Mouse (Mus musculus) small intestine, adult 2 months (tissue): ENCODE data around the gene Olfr466. TPM values are rescaled to one million over a fixed set of nuclear protein-coding genes. Genes with fewer than 3 reads are reported as not detected.
A peak's percentile ranks its signal among the peaks of the same experiment; 100 is the strongest.

Experiments used
- H3K27ac ChIP-seq: fragments of 200-500 bp; 2 replicates; pipeline ENCODE4 v1.5.1; 2012; ENCODE audit warnings: low read depth, low read length, control low read depth, inconsistent platforms; ENCODE audit not compliant: insufficient read depth
- H3K27me3 ChIP-seq: fragments of 200-500 bp; 2 replicates; pipeline ENCODE4 v1.6.1; 2012; ENCODE audit warnings: mild to moderate bottlenecking, moderate library complexity, low read length, inconsistent platforms; ENCODE audit not compliant: control insufficient read depth, insufficient read depth
- H3K36me3 ChIP-seq: fragments of 200-500 bp; 2 replicates; pipeline ENCODE4 v1.6.1; 2012; ENCODE audit warnings: mild to moderate bottlenecking, low read length, control low read depth, inconsistent platforms; ENCODE audit not compliant: control insufficient read depth, insufficient read depth
- H3K4me1 ChIP-seq: fragments of 200-500 bp; 2 replicates; pipeline ENCODE4 v1.6.1; 2012; ENCODE audit warnings: low read length, inconsistent platforms, mixed read lengths; ENCODE audit not compliant: control insufficient read depth, insufficient read depth, insufficient read length
- H3K4me3 ChIP-seq: fragments of 200-500 bp; 2 replicates; pipeline ENCODE4 v1.5.1; 2012; ENCODE audit warnings: low read depth, mild to moderate bottlenecking, control low read depth, inconsistent platforms, low read length, moderate library complexity
- CTCF ChIP-seq: fragments of 200-500 bp; IDR thresholded peaks from 2 replicates; pipeline ENCODE4 v1.5.1; 2012; ENCODE audit warnings: low read depth, mild to moderate bottlenecking, control low read depth, inconsistent platforms, low read length, moderate library complexity, mixed read lengths; ENCODE audit not compliant: insufficient replicate concordance, insufficient read length; ENCODE audit errors: extremely low read depth
- POLR2A ChIP-seq: fragments of 200-500 bp; IDR thresholded peaks from 2 replicates; pipeline ENCODE4 v1.6.1; 2012; ENCODE audit warnings: low read depth, mild to moderate bottlenecking, control low read depth, inconsistent platforms, low read length, moderate library complexity
- WGBS: fragments of 180-500 bp; shearing (Covaris S2); methylation state at CpG from one replicate; pipeline ENCODE4 v1.1.7; 2018; 5-methylcytosine and 5-hydroxymethylcytosine counted together
- polyA plus RNA-seq: library from polyadenylated mRNA; depleted of rRNA; stranded (reverse); fragments of >200 nt; gene quantifications from 2 replicates; pipeline ENCODE4 v1.2.3, GENCODE M21; 2012; rRNA removed

Gene Olfr466
- polyA plus RNA-seq, result not detected in 2 replicates

DNA sequence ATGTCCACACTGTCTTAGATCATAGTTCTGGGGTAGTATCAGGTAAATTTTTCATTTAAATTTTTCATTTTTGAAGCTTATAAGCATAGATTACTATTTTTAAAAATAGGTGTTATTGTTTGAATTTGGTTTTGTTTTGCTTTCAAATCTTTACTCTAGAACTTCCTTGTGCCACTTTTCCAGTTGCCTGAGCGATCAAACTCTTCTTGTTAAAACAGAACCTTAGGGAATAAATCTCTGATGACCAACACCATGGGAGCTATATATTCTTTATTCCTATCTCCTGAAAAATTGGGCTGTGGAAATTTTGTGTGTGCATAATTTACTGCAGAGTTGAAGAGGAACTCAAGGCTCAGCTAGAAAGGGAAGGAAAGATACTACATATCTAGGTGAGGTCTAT, at the start of gene Olfr466:
Olfr466 (plus strand) TSS at position 301 of the 400 bp plus-strand sequence.
- H3K27ac ChIP-seq, result no peak within 1 kb of the TSS
- H3K4me1 ChIP-seq, result no peaks in the 10 kb centered on the region
- no peaks in the 10 kb centered on the region for H3K36me3 ChIP-seq
- TF ChIP-seq CTCF (no peak), POLR2A (no peak)
- WGBS, result 75% methylated on average over 1 of the region's 1 CpGs
- no peak within 1 kb of the TSS for H3K4me3 ChIP-seq
- H3K27me3 ChIP-seq, result no peaks in the 10 kb centered on the region

GRCm38 (mm10) chr13:65100678-65101077, 49.4 kb upstream of the Olfr466 start:
- 93% methylated on average over 9 of the region's 9 CpGs for WGBS
- Histone ChIP-seq H3K4me1 (no peaks in the 10 kb centered on the region), H3K27ac (no peak overlapping the region), H3K27me3 (no peaks in the 10 kb centered on the region), H3K4me3 (no peak overlapping the region), H3K36me3 (no peaks in the 10 kb centered on the region)
- TF ChIP-seq CTCF, result no peak
- no peak for TF ChIP-seq POLR2A

- H3K4me3 ChIP-seq, result no peak overlapping the region
- no peaks in the 10 kb centered on the region for H3K4me1 ChIP-seq
- no peaks in the 10 kb centered on the region for H3K27me3 ChIP-seq
- H3K27ac ChIP-seq, result no peak overlapping the region
- H3K36me3 ChIP-seq, result no peaks in the 10 kb centered on the region
- TF ChIP-seq POLR2A, result no peak
- no peak for TF ChIP-seq CTCF
- whole genome bisulfite sequencing, result 82% methylated on average over 3 of the region's 3 CpGs
Measured at GRCm38 (mm10) chr13:65101232-65101631, 48.8 kb upstream of the Olfr466 start.

DNA sequence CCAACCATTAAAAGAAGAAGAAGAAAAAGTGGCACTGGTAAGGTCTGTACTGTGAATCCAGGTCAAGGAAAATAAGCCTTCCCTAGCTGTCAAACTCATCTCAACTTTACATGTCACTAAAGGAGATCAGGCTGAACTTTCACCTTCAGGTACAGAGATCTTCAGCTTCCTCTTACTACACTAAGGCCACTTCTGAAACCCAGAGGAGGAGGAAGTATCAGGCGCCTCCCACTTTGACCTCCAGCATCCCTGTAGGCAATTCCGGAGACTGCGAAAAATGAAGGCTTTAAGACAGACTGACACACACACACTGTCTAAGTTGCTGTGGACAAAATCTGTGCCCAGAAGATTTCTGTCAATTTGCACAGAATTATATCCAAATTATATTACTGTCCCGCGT, 38.1 kb upstream of the Olfr466 start:
- peak overlapping the region; percentile 73 for H3K27ac ChIP-seq
- no peaks in the 10 kb centered on the region for H3K27me3 ChIP-seq
- WGBS, result under 1% methylated on average over 5 of the region's 5 CpGs
- TF ChIP-seq POLR2A, result no peak
- no peak for TF ChIP-seq CTCF
- no peaks in the 10 kb centered on the region for H3K36me3 ChIP-seq
- H3K4me3 ChIP-seq, result peak overlapping the region; percentile 98
- H3K4me1 ChIP-seq, result no peaks in the 10 kb centered on the region; the same call in 1 of the 2 replicates

- WGBS, result under 1% methylated on average over 60 of the region's 60 CpGs
- Histone ChIP-seq H3K27me3 (no peaks in the 10 kb centered on the region), H3K4me1 (no peaks in the 10 kb centered on the region; the same call in 1 of the 2 replicates), H3K27ac (peak within 1 kb of the TSS; percentile 73), H3K4me3 (peak within 1 kb of the TSS; percentile 98), H3K36me3 (no peaks in the 10 kb centered on the region)
- TF ChIP-seq CTCF, result no peak
- TF ChIP-seq POLR2A, result peak; percentile 53
Measured at GRCm38 (mm10) chr13:65112459-65113110, 37.5 kb upstream of the Olfr466 start, which contains the start of gene Mfsd14b. Gene Mfsd14b, minus strand, starts transcription at chr13:65112975.

- 45% methylated on average over 3 of the region's 3 CpGs for WGBS
- Histone ChIP-seq H3K27ac (no peak overlapping the region), H3K36me3 (no peaks in the 10 kb centered on the region), H3K4me3 (peak overlapping the region; percentile 98; the same call in 1 of the 2 replicates), H3K27me3 (no peaks in the 10 kb centered on the region), H3K4me1 (no peaks in the 10 kb centered on the region; the same call in 1 of the 2 replicates)
- TF ChIP-seq POLR2A, result no peak
- no peak for TF ChIP-seq CTCF
Measured at GRCm38 (mm10) chr13:65113239-65113638, 36.8 kb upstream of the Olfr466 start.

DNA sequence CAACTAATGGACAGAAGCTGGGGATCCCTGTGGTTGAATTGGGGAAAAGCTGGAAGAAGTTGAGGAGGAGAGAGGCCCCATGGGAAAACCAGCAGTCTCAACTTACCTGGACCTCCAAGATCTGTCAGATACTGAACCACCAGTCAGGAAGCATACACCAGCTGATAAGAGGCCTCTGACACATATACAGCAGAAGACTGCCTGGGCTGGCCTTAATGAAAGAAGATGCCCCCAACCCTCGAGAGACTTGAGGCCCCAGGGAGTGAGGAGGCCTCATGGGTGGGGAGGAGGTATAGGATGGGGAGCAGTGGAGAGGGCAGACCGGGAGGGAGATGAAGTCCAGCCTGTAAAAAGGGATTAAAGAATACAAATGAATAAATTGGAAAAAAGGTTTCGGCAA, 29.1 kb upstream of the Olfr466 start:
- TF ChIP-seq CTCF (no peak), POLR2A (no peak)
- Histone ChIP-seq H3K4me1 (no peaks in the 10 kb centered on the region), H3K27ac (no peak overlapping the region), H3K27me3 (no peaks in the 10 kb centered on the region), H3K4me3 (no peak overlapping the region), H3K36me3 (no peaks in the 10 kb centered on the region)
- WGBS, result 58% methylated on average over 3 of the region's 3 CpGs
